Mouse (Mus musculus): Measurements from ENCODE around the gene Gon7. TPM values are rescaled to one million over a fixed set of nuclear protein-coding genes. Genes with fewer than 3 reads are reported as not detected.

Gon7 gene
- total RNA-seq, 2 experiments from 2014 or later = 7.2 to 7.6 TPM

DNA sequence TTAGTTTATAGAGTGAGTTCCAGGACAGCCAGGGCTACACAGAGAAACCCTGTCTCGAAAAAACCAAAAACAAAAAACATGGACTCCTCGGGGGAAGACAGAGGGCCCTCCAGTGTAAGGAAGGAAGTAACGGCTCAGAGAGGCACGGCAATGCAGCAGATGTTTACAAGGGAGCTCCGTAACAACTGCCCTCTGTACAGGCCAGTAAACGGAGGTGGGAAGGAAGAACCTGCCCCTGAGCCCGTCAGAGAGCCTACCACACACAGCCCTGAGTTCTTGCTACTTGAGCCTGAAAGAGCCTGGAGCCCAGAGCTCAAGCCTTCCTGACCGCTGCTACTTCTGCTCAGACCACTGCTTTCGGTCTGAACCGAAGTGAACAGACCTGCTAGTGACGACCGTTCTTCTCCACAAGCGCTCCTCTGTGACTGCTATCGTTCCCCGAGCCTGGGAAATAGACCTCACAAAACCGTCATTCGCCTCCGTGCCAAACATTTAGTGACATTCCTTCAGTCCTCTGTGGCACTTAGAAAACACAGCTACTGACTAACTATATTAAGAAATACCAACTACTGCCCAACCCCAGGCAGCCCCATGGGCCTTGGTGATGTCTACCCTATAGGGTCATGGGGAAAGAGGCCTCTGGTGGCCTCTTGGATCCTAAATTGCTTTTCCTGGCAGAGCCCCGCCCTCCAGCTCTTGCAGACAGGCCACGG, 44.3 kb downstream of the Gon7 start:
- intact Hi-C loops (cut with DNase I; ENCODE audit: low total_unique reads) = no loop called here
- DNase-seq = no peak

DNA sequence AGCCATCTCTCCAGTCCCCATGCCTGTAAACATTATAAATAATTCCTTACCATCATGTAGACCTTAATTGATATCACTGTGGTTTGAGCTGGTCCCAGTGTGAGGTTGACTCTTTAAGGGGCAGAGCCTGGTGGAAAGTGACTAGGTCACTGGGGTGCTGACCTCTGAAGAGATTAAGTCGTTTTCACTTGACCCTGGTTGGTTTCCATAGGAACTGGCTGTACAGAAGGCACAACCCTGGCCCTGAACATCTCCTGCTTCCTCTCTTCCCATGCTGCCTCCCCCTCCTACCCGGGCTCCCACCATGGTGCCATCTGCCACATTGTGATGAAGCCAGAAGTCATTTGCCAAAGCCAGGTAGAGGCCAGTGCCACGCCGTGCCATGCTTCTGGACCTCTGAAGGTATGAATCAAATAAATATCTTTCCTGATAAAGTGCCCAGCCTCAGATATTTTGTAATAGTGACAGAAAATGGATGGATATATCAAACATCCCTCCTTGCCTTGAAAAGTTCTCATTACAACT, 46.7 kb downstream of the Gon7 start:
- intact Hi-C loops (cut with DNase I; ENCODE audit: low total_unique reads) = no loop called here
- no peak for DNase-seq

DNA sequence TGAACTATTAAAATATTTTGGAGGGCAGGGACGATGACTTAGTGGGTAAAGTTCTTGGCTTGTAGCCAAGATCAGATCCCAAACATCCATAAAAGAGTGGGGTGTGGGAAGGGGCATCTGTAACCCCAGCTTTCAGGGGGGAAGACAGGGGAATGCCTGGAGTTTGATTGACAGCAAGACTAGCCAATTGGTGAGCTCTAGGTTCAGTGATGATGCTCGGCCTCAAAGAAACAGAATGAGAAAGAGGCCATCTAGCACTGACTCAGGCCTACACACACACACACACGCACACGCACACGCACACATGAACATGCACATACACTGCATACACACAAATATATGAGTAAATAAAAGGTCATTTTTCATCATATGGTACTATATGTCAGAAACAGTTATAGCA, 47.7 kb downstream of the Gon7 start:
- DNase-seq = no peak
- intact Hi-C loops (cut with DNase I; ENCODE audit: low total_unique reads) = loop anchor here (5.0 kb wide), 1 partner anchor 128 kb away; no protein-coding TSS in a partner anchor

DNA sequence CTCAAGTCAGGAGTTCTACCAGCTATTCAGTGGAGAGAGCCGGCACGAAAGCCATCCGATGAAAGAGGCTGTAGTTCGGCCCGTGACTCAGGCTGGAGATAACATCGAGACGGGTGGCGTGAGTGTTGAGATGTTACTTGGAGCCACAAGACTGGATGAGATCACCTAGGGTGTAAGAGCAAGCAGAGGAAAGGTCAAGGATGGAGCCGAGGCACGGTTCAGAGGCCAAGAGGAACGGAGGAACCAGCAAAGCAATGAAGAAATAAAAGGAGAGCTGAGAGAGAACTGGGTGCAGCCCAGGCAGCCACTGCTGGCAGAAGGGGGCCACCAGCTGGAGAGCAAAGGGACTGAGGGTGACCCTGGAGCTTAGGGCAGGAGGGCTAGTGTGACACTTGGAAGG, 49.4 kb downstream of the Gon7 start:
- intact Hi-C loops (cut with DNase I; ENCODE audit: low total_unique reads) = loop anchor here (5.0 kb wide), 1 partner anchor 126 kb away; no protein-coding TSS in a partner anchor
- peak; percentile 36 for DNase-seq

DNA sequence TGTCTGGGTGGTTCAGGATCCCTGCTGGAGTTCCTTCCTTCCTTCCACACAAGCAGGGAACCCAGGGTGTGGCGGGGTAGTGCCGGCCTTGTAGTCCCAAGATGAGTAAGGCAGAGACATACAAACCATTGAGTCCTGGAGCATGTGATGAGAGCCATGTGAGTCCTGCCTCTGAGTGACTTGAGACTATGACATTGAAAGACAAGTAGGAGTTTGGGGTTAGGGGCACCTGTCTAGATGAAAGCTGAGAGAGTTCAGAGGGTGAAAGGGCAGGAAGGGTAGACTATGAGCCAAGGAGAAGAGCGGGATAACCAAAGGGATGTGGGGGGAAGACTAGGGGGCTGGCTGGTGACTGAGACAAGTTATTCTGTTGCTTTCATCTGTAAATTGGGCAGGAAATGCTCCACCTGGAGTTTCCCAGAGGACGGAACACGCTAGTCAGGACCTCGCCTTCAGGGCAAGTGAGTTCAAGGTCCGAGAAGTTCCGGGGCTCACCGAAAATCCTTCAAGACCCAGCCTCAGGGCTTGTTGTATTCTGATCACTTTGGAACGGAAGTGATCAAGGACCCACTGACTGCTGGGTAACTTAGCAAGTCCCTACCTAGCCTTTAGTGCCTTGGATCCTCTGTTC, 50.7 kb downstream of the Gon7 start:
- intact Hi-C loops (cut with DNase I; ENCODE audit: low total_unique reads) = loop anchor here (5.0 kb wide), 1 partner anchor 125 kb away; no protein-coding TSS in a partner anchor
- no peak for DNase-seq

- intact Hi-C loops (cut with DNase I; ENCODE audit: low total_unique reads) = loop anchor here (5.0 kb wide), 1 partner anchor 124 kb away; no protein-coding TSS in a partner anchor
- no peak for DNase-seq
Measured at GRCm38 (mm10) chr12:102705906-102706640, 51.5 kb downstream of the Gon7 start.

DNA sequence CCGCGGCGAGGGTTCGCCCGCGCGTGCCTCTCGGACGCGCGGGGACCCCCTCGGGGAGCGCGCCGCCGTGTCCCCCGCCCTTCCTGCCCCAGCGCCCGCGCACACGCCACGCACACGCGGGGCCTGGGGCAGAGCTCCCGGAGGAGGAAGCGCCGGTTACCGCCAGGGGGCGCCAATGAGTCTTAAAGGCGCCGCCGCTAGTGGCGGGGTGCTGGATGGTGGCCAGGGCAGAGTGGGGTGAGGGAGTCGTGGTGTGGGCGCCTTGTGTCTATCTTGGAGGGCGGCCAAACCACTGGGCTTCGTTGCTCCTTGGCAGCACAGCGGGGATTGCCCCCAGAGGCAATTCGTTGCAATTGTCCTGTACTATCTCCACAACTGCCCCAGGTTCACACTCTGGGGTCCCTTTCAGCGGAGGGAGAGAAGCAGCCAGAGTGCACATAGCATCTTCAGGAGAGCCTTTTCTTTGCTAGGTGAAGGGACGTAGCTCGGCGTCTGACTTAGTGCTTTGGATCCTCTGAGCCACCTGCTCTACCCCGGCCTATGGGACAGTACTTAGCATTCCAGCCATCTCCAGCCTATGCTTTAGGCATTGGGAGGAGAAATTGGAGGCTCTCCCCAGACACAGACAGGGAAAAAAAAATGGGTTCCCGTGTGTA, 52.3 kb downstream of the Gon7 start:
- intact Hi-C loops (cut with DNase I; ENCODE audit: low total_unique reads) = loop anchor here (5.0 kb wide), 1 partner anchor 123 kb away; no protein-coding TSS in a partner anchor
- DNase-seq = peak; percentile 90

GRCm38 (mm10) chr12:102704457-102705198, 53.0 kb downstream of the Gon7 start, which contains the start of gene Itpk1:
Itpk1 (minus strand) TSS chr12:102704930.
- intact Hi-C loops (cut with DNase I; ENCODE audit: low total_unique reads) = loop anchor here (5.0 kb wide), 1 partner anchor 122 kb away; no protein-coding TSS in a partner anchor
- peak; percentile 65 for DNase-seq

- DNase-seq = no peak
- intact Hi-C loops (cut with DNase I; ENCODE audit: low total_unique reads) = no loop called here
Measured at GRCm38 (mm10) chr12:102703921-102704408, 53.6 kb downstream of the Gon7 start.

- intact Hi-C loops (cut with DNase I; ENCODE audit: low total_unique reads) = no loop called here
Measured at GRCm38 (mm10) chr12:102703441-102703840, 54.2 kb downstream of the Gon7 start.

More at GRCm38 (mm10) chr12:102703441-102703840, 54.2 kb downstream of the Gon7 start:
- DNase-seq = no peak

Other genes starting within 250 kb of the Gon7 start
- not detected for gene Chga, start 202.8 kb downstream of the Gon7 start, total RNA-seq (2021)
- gene Itpk1, start 52.9 kb downstream of the Gon7 start, total RNA-seq (2021) = 1 to 10 TPM; 6.4 to 8.4 TPM
- gene Moap1, start 14.1 kb downstream of the Gon7 start, total RNA-seq (2021) = 1 to 10 TPM; 4.7 to 4.8 TPM
- 1 to 10 TPM; 2.0 to 2.3 TPM for gene Tmem251, start 14.0 kb downstream of the Gon7 start, total RNA-seq (2021)
- not detected for gene Gm28051, start within 50 bp of the Gon7 start, total RNA-seq (2021)
- gene Ubr7, start 164 bp upstream of the Gon7 start, total RNA-seq (2021) = 10 to 100 TPM; 13.9 to 14.5 TPM
- 1 to 10 TPM; 3.0 to 3.1 TPM for gene Gm20604, start 869 bp upstream of the Gon7 start, total RNA-seq (2021)
- 10 to 100 TPM; 17.0 to 17.6 TPM for gene Btbd7, start 120.7 kb upstream of the Gon7 start, total RNA-seq (2021)
- not detected for gene Cox8c, start 141.5 kb upstream of the Gon7 start, total RNA-seq (2021)
- gene Unc79, start 191.1 kb upstream of the Gon7 start, total RNA-seq (2021) = under 1 TPM; 0.07 to 0.10 TPM

All from gastrocnemius, postnatal 14 days (tissue).